Mouse (Mus musculus) hindbrain, embryonic 11.5 days (tissue): Measurements from ENCODE around the gene Rnf31. TPM values are rescaled to one million over a fixed set of nuclear protein-coding genes. Genes with fewer than 3 reads are reported as not detected.

Experiments used
- ATAC-seq: fragments of 200-750 bp; cut with Nextera tagmentation; 2 replicates; pipeline ENCODE4 v1.8.0; 2017; ENCODE audit warnings: mild to moderate bottlenecking, moderate TSS enrichment, moderate library complexity; ENCODE audit not compliant: low FRiP score
- DNase-seq: peaks from one replicate; pipeline ENCODE4 v3.0.0-alpha.2; 2015; ENCODE audit warnings: low spot score
- H3K27ac ChIP-seq: fragments of 300-500 bp; sonication (generic); 2 replicates; pipeline ENCODE4 v1.5.1; 2014; ENCODE audit warnings: mild to moderate bottlenecking, low read depth, low read length
- H3K27me3 ChIP-seq: fragments of 300-500 bp; sonication (generic); 2 replicates; pipeline ENCODE4 v1.6.1; 2014; ENCODE audit warnings: mild to moderate bottlenecking, low read length, moderate library complexity, mixed read lengths; ENCODE audit not compliant: control insufficient read depth, insufficient read depth
- H3K36me3 ChIP-seq: fragments of 300-500 bp; sonication (generic); 2 replicates; pipeline ENCODE4 v1.6.1; 2014; ENCODE audit warnings: mild to moderate bottlenecking, low read length, moderate library complexity, mixed read lengths; ENCODE audit not compliant: control insufficient read depth, insufficient read depth
- H3K4me1 ChIP-seq: fragments of 300-500 bp; sonication (generic); replicated peaks from 2 replicates; pipeline ENCODE4 v1.6.1; 2014; ENCODE audit warnings: low read length, mixed read lengths; ENCODE audit not compliant: control insufficient read depth, insufficient read depth
- H3K4me2 ChIP-seq: fragments of 300-500 bp; sonication (generic); replicated peaks from 2 replicates; pipeline ENCODE4 v1.6.1; 2014; ENCODE audit warnings: mild to moderate bottlenecking, low read depth, low read length
- H3K4me3 ChIP-seq: fragments of 300-500 bp; sonication (generic); 2 replicates; pipeline ENCODE4 v1.5.1; 2014; ENCODE audit warnings: low read depth, low read length
- H3K9ac ChIP-seq: fragments of 300-500 bp; sonication (generic); 2 replicates; pipeline ENCODE4 v1.6.1; 2014; ENCODE audit warnings: low read depth, low read length
- H3K9me3 ChIP-seq: fragments of 300-500 bp; sonication (generic); 2 replicates; pipeline ENCODE4 v1.6.1; 2016; ENCODE audit warnings: low read length; ENCODE audit not compliant: control insufficient read depth
- WGBS: fragments of 180-500 bp; shearing (Covaris S2); extraction: QIAGEN DNeasy Blood & Tissue Kit; methylation state at CpG from one replicate; pipeline ENCODE4 v1.1.7; 2014; 5-methylcytosine and 5-hydroxymethylcytosine counted together
- polyA plus RNA-seq: library from polyadenylated mRNA; unstranded; fragments of >200 nt; fragmentation: Nextera tagmentation; extraction: Ambion mirVana; gene quantifications from 2 replicates; pipeline ENCODE4 v1.2.1, GENCODE M21; 2014

Rnf31 gene
- polyA plus RNA-seq, 1 experiment from 2014 or later: 12.1 TPM

GRCm38 (mm10) chr14:55570588-55570987 is 20.9 kb upstream of the Rnf31 start:
- Histone ChIP-seq H3K4me3 (no peak overlapping the region), H3K9me3 (no peaks in the 10 kb centered on the region)
- 79% methylated on average over 2 of the region's 2 CpGs for WGBS

GRCm38 (mm10) chr14:55571760-55572159 is 19.7 kb upstream of the Rnf31 start:
- H3K4me3 ChIP-seq: no peak overlapping the region
- H3K36me3 ChIP-seq: no peaks in the 10 kb centered on the region
- DNase-seq (no peak), ATAC-seq (no peak)
- H3K4me1 ChIP-seq: no peaks in the 10 kb centered on the region
- H3K27ac ChIP-seq: no peak overlapping the region
- H3K27me3 ChIP-seq: no peaks in the 10 kb centered on the region
- H3K9me3 ChIP-seq: no peaks in the 10 kb centered on the region
- no peak overlapping the region for H3K9ac ChIP-seq
- no peak overlapping the region for H3K4me2 ChIP-seq

More at GRCm38 (mm10) chr14:55570588-55570987, 20.9 kb upstream of the Rnf31 start:
- H3K4me1 ChIP-seq: no peaks in the 10 kb centered on the region
- H3K36me3 ChIP-seq: peaks cover 2% of the 10 kb centered on the region; the same call in 1 of the 2 replicates
- no peaks in the 10 kb centered on the region for H3K27me3 ChIP-seq
- no peak overlapping the region for H3K4me2 ChIP-seq
- ATAC-seq (no peak), DNase-seq (no peak)
- no peak overlapping the region for H3K27ac ChIP-seq
- H3K9ac ChIP-seq: no peak overlapping the region

- Histone ChIP-seq H3K36me3 (peaks cover 1% of the 10 kb centered on the region; the same call in 1 of the 2 replicates), H3K9me3 (no peaks in the 10 kb centered on the region), H3K4me3 (no peak within 1 kb of the TSS), H3K9ac (no peak within 1 kb of the TSS), H3K27ac (no peak within 1 kb of the TSS), H3K4me1 (peaks cover 3% of the 10 kb centered on the region; the same call in 1 of the 2 replicates), H3K4me2 (no peak within 1 kb of the TSS), H3K27me3 (no peaks in the 10 kb centered on the region)
- WGBS: 75% methylated on average over 8 of the region's 8 CpGs
- ATAC-seq (no peak), DNase-seq (no peak)
Observed at GRCm38 (mm10) chr14:55575302-55575701, 16.2 kb upstream of the Rnf31 start, which contains the start of gene Fitm1. TSS of gene Fitm1 (plus strand) at chr14:55575617.

- no peak for ATAC-seq
- no peak overlapping the region for H3K4me2 ChIP-seq
- 73% methylated on average over 13 of the region's 13 CpGs for WGBS
Observed at GRCm38 (mm10) chr14:55575711-55576110, 15.8 kb upstream of the Rnf31 start.

GRCm38 (mm10) chr14:55576376-55576775 is 15.1 kb upstream of the Rnf31 start:
- no peak for ATAC-seq
- Histone ChIP-seq H3K36me3 (peaks cover 2% of the 10 kb centered on the region; the same call in 1 of the 2 replicates), H3K9ac (no peak overlapping the region), H3K27ac (no peak overlapping the region), H3K4me3 (no peak overlapping the region), H3K4me1 (peaks cover 3% of the 10 kb centered on the region; the same call in 1 of the 2 replicates), H3K27me3 (no peaks in the 10 kb centered on the region), H3K9me3 (no peaks in the 10 kb centered on the region), H3K4me2 (no peak overlapping the region)
- WGBS: 84% methylated on average over 16 of the region's 16 CpGs
- no peak for DNase-seq

More at GRCm38 (mm10) chr14:55575711-55576110, 15.8 kb upstream of the Rnf31 start:
- Histone ChIP-seq H3K9me3 (no peaks in the 10 kb centered on the region), H3K4me3 (no peak overlapping the region), H3K9ac (no peak overlapping the region), H3K27me3 (no peaks in the 10 kb centered on the region), H3K4me1 (peaks cover 3% of the 10 kb centered on the region; the same call in 1 of the 2 replicates), H3K36me3 (peaks cover 2% of the 10 kb centered on the region; the same call in 1 of the 2 replicates), H3K27ac (no peak overlapping the region)
- DNase-seq: no peak

GRCm38 (mm10) chr14:55577871-55578667 is 13.4 kb upstream of the Rnf31 start, which contains the start of gene Psme1:
TSS of gene Psme1 (plus strand) at chr14:55578123.
- H3K4me3 ChIP-seq: peak within 1 kb of the TSS; percentile 63
- H3K36me3 ChIP-seq: peaks cover 2% of the 10 kb centered on the region; the same call in 1 of the 2 replicates
- H3K9ac ChIP-seq: peak within 1 kb of the TSS; percentile 83
- H3K4me1 ChIP-seq: peaks cover 3% of the 10 kb centered on the region; the same call in 1 of the 2 replicates
- under 1% methylated on average over 30 of the region's 32 CpGs for WGBS
- peak; percentile 89 for ATAC-seq
- DNase-seq: peak; percentile 78
- H3K9me3 ChIP-seq: no peaks in the 10 kb centered on the region
- peak within 1 kb of the TSS; percentile 75; the same call in 1 of the 2 replicates for H3K27ac ChIP-seq
- H3K4me2 ChIP-seq: peak within 1 kb of the TSS; percentile 85
- no peaks in the 10 kb centered on the region for H3K27me3 ChIP-seq

GRCm38 (mm10) chr14:55578668-55579269 is 12.7 kb upstream of the Rnf31 start:
- WGBS: 41% methylated on average over 6 of the region's 6 CpGs
- DNase-seq: no peak
- Histone ChIP-seq H3K27me3 (no peaks in the 10 kb centered on the region), H3K4me1 (peaks cover 3% of the 10 kb centered on the region; the same call in 1 of the 2 replicates), H3K4me2 (peak overlapping the region; percentile 85), H3K4me3 (peak overlapping the region; percentile 63), H3K9ac (peak overlapping the region; percentile 83), H3K27ac (peak overlapping the region; percentile 75; the same call in 1 of the 2 replicates), H3K9me3 (no peaks in the 10 kb centered on the region), H3K36me3 (peaks cover 2% of the 10 kb centered on the region; the same call in 1 of the 2 replicates)
- peak; percentile 62 for ATAC-seq

GRCm38 (mm10) chr14:55579511-55580496 is 11.7 kb upstream of the Rnf31 start:
- Histone ChIP-seq H3K4me3 (no peak overlapping the region), H3K9ac (no peak overlapping the region), H3K4me2 (no peak overlapping the region), H3K27me3 (no peaks in the 10 kb centered on the region), H3K27ac (no peak overlapping the region), H3K4me1 (peaks cover 3% of the 10 kb centered on the region), H3K36me3 (peaks cover 2% of the 10 kb centered on the region; the same call in 1 of the 2 replicates), H3K9me3 (no peaks in the 10 kb centered on the region)
- no peak for ATAC-seq
- no peak for DNase-seq
- 86% methylated on average over 23 of the region's 23 CpGs for WGBS
